Mouse (Mus musculus) kidney, embryonic 14.5 days (tissue): ENCODE results near the gene Gpc6. TPM values are rescaled to one million over a fixed set of nuclear protein-coding genes. Genes with fewer than 3 reads are reported as not detected.

ENCODE experiments used
- ATAC-seq: fragments of 200-750 bp; cut with Nextera tagmentation; 2 replicates; pipeline ENCODE4 v1.8.0; 2017; ENCODE audit warnings: moderate number of reproducible peaks, mild to moderate bottlenecking, moderate TSS enrichment, moderate library complexity; ENCODE audit not compliant: low FRiP score, low TSS enrichment
- H3K27ac ChIP-seq: fragments of 300-500 bp; sonication (generic); 2 replicates; pipeline ENCODE4 v1.5.1; 2014; ENCODE audit warnings: low read depth, mild to moderate bottlenecking, low read length, moderate library complexity, mixed read lengths
- H3K27me3 ChIP-seq: fragments of 300-500 bp; sonication (generic); 2 replicates; pipeline ENCODE4 v1.6.1; 2014; ENCODE audit warnings: mild to moderate bottlenecking, low read length; ENCODE audit not compliant: control insufficient read depth, insufficient read depth
- H3K36me3 ChIP-seq: fragments of 300-500 bp; sonication (generic); 2 replicates; pipeline ENCODE4 v1.6.1; 2014; ENCODE audit warnings: low read length, mixed read lengths; ENCODE audit not compliant: control insufficient read depth, insufficient read depth
- H3K4me1 ChIP-seq: fragments of 300-500 bp; sonication (generic); 2 replicates; pipeline ENCODE4 v1.6.1; 2014; ENCODE audit warnings: low read length, mixed read lengths; ENCODE audit not compliant: control insufficient read depth, insufficient read depth
- H3K4me2 ChIP-seq: fragments of 300-500 bp; sonication (generic); replicated peaks from 2 replicates; pipeline ENCODE4 v1.6.1; 2014; ENCODE audit warnings: low read depth, mild to moderate bottlenecking, low read length
- H3K4me3 ChIP-seq: fragments of 300-500 bp; sonication (generic); 2 replicates; pipeline ENCODE4 v1.5.1; 2014; ENCODE audit warnings: mild to moderate bottlenecking, low read length
- H3K9ac ChIP-seq: fragments of 300-500 bp; sonication (generic); 2 replicates; pipeline ENCODE4 v1.6.1; 2014; ENCODE audit warnings: low read depth, mild to moderate bottlenecking, low read length, moderate library complexity
- H3K9me3 ChIP-seq: fragments of 300-500 bp; sonication (generic); 2 replicates; pipeline ENCODE4 v1.6.1; 2016; ENCODE audit warnings: low read length; ENCODE audit not compliant: control insufficient read depth
- WGBS: fragments of 180-500 bp; shearing (Covaris S2); extraction: QIAGEN DNeasy Blood & Tissue Kit; methylation state at CpG from one replicate; pipeline ENCODE4 v1.1.7; 2014; 5-methylcytosine and 5-hydroxymethylcytosine counted together
- polyA plus RNA-seq: library from polyadenylated mRNA; unstranded; fragments of >200 nt; fragmentation: Nextera tagmentation; extraction: Ambion mirVana; gene quantifications from 2 replicates; pipeline ENCODE4 v1.2.1, GENCODE M21; 2014

Gpc6 gene
- polyA plus RNA-seq, 1 experiment from 2014 or later = 71.8 TPM

DNA sequence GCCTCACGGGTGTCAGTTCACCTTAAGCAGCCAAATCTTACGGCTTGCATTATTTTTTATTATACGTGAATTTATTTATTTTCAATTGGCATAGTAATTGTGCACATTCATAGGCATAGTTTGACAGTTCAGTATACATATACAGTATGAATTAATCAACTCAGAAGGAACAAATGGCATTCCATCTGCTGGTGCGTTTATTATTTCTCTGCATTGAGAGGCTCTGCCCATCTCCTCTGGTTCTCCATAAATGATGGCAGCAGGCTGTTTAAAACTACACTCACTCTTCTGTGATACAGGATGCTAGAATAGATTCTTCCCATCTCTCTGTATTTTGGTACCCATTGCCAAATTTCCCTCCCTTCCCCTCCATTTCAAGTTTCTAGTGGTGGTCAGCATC lies 16.7 kb downstream of the Gpc6 start:
- no peak overlapping the region for H3K27ac ChIP-seq
- no peaks in the 10 kb centered on the region for H3K36me3 ChIP-seq
- H3K9ac ChIP-seq = no peak overlapping the region
- ATAC-seq = no peak
- H3K4me1 ChIP-seq = 0 out of 2 replicates have a peak, but pooled peaks cover 3% of the 10 kb centered on the region
- H3K4me3 ChIP-seq = no peak overlapping the region
- peaks cover 7% of the 10 kb centered on the region; the same call in 1 of the 2 replicates for H3K9me3 ChIP-seq
- H3K27me3 ChIP-seq = no peaks in the 10 kb centered on the region
- H3K4me2 ChIP-seq = no peak overlapping the region
- WGBS = 95% methylated on average over 4 of the region's 4 CpGs

DNA sequence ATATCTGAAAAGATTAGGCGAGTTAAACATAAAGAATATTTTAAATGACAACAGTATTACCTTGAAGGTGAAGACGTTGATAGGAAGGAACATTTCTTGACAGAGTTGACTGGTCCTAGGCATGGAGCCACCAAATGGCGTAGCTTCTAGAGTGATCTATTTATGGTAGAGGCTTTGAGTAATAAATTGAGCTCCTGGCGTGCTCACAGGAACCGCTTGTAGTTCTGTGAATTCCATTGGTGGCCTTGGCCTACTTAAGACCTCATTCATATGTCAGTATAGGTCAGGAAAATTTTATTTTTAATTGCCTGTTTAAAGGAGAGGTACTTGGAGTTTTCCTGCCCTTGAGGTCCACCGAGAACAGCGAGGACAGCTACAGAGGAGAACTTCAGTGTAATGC lies 18.6 kb downstream of the Gpc6 start:
- Histone ChIP-seq H3K9me3 (peaks cover 7% of the 10 kb centered on the region; the same call in 1 of the 2 replicates), H3K27ac (no peak overlapping the region), H3K9ac (no peak overlapping the region), H3K4me2 (no peak overlapping the region), H3K4me3 (no peak overlapping the region), H3K36me3 (no peaks in the 10 kb centered on the region; the same call in 1 of the 2 replicates), H3K4me1 (0 out of 2 replicates have a peak, but pooled peaks cover 3% of the 10 kb centered on the region), H3K27me3 (no peaks in the 10 kb centered on the region)
- 79% methylated on average over 7 of the region's 7 CpGs for WGBS
- ATAC-seq = no peak

DNA sequence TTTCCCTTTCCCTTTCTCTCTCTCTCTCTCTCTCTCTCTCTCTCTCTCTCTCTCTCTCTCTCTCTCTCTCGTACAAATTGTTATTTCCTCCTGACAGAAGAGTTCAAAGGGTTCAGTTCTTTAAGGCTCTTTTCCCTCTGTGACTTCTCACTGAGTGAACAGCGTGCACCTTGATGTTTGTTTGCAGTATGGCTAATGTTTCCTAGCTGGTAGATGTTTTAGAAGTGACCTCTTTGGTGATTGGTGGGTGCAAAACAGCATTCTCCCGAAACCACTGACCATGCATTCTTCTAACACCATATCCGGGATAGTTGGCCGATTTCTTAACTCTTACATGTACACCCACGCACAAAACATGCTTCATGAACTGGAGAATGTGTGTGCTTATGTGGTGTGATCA lies 20.9 kb downstream of the Gpc6 start:
- Histone ChIP-seq H3K9ac (no peak overlapping the region), H3K4me2 (no peak overlapping the region), H3K9me3 (peaks cover 7% of the 10 kb centered on the region; the same call in 1 of the 2 replicates), H3K4me1 (0 out of 2 replicates have a peak, but pooled peaks cover 3% of the 10 kb centered on the region), H3K27me3 (no peaks in the 10 kb centered on the region), H3K27ac (no peak overlapping the region; the same call in 1 of the 2 replicates), H3K36me3 (no peaks in the 10 kb centered on the region; the same call in 1 of the 2 replicates), H3K4me3 (no peak overlapping the region)
- ATAC-seq = no peak
- 65% methylated on average over 6 of the region's 6 CpGs for WGBS

DNA sequence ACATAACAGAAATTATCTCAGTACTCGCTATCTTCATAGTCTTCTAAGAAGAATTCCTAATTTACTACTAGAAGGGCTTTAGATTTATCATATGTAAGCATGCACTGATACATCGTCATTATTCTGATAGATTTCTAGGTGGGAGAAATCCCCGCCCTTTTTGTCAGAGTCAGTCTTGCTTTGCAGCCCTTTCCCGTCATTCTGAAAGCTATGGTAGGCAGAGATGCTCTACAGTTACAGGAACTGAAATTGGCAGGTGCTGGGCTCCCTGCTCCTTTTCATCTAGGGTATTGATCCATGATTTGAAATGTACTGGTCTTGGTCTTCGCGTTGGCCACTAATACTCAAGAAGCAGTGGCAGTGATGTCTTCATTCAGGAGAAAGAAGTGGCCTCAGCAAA lies 22.3 kb downstream of the Gpc6 start:
- WGBS = 92% methylated on average over 6 of the region's 6 CpGs
- H3K4me1 ChIP-seq = 0 out of 2 replicates have a peak, but pooled peaks cover 3% of the 10 kb centered on the region
- no peak overlapping the region for H3K9ac ChIP-seq
- no peak for ATAC-seq
- H3K27ac ChIP-seq = no peak overlapping the region
- no peak overlapping the region for H3K4me2 ChIP-seq
- H3K4me3 ChIP-seq = no peak overlapping the region
- H3K27me3 ChIP-seq = no peaks in the 10 kb centered on the region
- H3K36me3 ChIP-seq = peaks cover 4% of the 10 kb centered on the region
- peaks cover 11% of the 10 kb centered on the region; the same call in 1 of the 2 replicates for H3K9me3 ChIP-seq

DNA sequence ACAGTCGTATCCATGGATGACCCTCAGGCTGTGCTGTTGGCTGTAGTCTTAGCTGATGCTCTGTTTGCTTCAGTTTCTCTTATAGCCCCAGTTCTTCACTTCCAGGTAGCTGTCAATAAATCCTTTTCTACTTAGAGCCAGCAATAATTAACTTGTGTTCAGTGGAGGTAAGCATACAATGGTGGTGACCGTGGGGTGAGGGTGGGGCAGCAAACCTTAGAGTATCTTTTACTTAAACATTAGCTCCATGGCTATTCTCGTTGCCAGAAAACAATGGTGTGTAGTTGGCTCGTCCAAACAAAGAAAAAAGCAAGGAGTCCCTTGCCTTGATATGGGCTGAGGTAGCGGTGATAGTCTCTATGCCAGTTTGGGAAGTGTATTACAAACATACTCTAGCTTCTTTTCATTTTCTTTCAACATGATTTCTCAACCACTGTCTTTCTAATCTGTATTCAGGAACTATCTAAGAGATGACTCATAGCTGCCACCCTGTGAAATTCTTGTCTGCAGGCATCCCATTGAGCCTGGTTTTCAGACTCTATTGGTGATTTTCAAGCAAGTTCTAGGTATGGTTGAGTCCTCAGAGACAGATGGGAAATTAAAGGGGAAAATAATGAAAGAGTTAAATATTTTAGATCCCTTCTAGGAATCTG lies 22.9 kb downstream of the Gpc6 start:
- Histone ChIP-seq H3K4me3 (no peak overlapping the region), H3K36me3 (peaks cover 4% of the 10 kb centered on the region), H3K4me2 (no peak overlapping the region), H3K9me3 (peaks cover 11% of the 10 kb centered on the region; the same call in 1 of the 2 replicates), H3K27me3 (no peaks in the 10 kb centered on the region), H3K27ac (no peak overlapping the region), H3K9ac (no peak overlapping the region), H3K4me1 (0 out of 2 replicates have a peak, but pooled peaks cover 3% of the 10 kb centered on the region)
- 89% methylated on average over 5 of the region's 5 CpGs for WGBS
- no peak; the same call in 1 of the 2 replicates for ATAC-seq

DNA sequence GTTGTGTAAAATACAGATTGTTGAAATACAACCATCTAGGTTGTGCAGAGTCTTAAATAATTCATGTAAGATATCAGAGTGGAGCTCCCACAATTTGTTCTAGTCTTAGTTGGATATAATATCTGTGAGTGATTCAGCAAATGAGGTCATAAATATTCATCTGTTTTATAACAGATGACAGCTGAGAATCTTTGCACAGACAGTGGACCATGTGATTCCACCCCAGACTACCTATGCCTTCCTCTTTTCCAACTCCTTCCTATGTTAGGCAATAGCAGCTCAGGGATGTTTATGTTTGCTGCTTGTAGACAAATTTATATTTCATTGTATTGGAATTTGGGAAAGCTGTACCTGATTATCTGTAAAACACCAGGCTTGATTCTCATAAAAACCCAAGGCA lies 32.0 kb downstream of the Gpc6 start:
- no peaks in the 10 kb centered on the region for H3K27me3 ChIP-seq
- no peak overlapping the region for H3K9ac ChIP-seq
- H3K9me3 ChIP-seq = peaks cover 3% of the 10 kb centered on the region; the same call in 1 of the 2 replicates
- H3K27ac ChIP-seq = no peak overlapping the region
- H3K4me2 ChIP-seq = no peak overlapping the region
- ATAC-seq = no peak
- peaks cover 3% of the 10 kb centered on the region for H3K36me3 ChIP-seq
- H3K4me3 ChIP-seq = no peak overlapping the region
- H3K4me1 ChIP-seq = no peaks in the 10 kb centered on the region

DNA sequence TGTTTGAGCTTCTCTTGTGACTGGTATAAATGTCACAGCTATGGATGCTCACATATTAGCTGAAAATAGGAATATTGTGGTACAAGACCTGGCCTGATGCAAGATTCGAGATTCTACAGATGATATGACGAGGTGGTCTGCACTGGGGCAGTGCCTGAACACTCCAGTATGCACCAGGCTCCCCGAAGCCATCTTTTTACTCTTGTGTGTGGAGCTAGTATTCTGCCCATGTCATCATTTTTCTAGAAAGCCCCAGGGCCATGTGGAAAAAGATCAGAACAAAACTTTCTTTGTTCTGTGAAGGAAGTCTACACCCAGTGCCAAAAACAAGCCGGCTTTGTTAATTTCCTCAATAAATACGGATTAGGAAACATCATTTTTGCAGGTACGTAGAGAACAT lies 39.7 kb downstream of the Gpc6 start:
- WGBS = 76% methylated on average over 6 of the region's 6 CpGs
- Histone ChIP-seq H3K36me3 (no peaks in the 10 kb centered on the region), H3K9me3 (no peaks in the 10 kb centered on the region), H3K4me3 (no peak overlapping the region), H3K9ac (no peak overlapping the region), H3K27me3 (no peaks in the 10 kb centered on the region), H3K27ac (no peak overlapping the region), H3K4me2 (no peak overlapping the region), H3K4me1 (no peaks in the 10 kb centered on the region)
- ATAC-seq = no peak

DNA sequence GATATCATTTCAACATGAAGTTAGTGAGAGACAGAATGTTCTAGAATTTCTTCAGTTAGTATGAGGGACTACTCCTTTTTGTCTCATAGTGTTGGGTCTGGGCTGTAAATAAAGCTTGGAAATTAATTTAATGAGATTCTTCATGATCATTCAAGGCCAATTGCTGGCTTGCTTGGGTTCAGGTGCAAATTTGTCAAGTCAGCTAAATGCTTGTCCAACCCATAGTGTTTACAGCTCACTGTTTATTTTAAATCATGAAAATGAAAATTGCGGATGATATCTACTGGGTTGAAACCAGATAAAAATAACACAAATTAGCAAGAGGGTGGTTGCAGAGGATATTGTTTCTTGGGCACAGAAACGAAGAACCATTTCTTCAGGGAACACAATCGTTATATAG lies 49.6 kb downstream of the Gpc6 start:
- ATAC-seq = no peak
- H3K9ac ChIP-seq = no peak overlapping the region
- no peaks in the 10 kb centered on the region for H3K9me3 ChIP-seq
- WGBS = 94% methylated on average over 3 of the region's 3 CpGs
- no peaks in the 10 kb centered on the region for H3K4me1 ChIP-seq
- no peaks in the 10 kb centered on the region for H3K36me3 ChIP-seq
- H3K4me3 ChIP-seq = no peak overlapping the region
- no peak overlapping the region for H3K4me2 ChIP-seq
- no peak overlapping the region for H3K27ac ChIP-seq
- no peaks in the 10 kb centered on the region for H3K27me3 ChIP-seq

DNA sequence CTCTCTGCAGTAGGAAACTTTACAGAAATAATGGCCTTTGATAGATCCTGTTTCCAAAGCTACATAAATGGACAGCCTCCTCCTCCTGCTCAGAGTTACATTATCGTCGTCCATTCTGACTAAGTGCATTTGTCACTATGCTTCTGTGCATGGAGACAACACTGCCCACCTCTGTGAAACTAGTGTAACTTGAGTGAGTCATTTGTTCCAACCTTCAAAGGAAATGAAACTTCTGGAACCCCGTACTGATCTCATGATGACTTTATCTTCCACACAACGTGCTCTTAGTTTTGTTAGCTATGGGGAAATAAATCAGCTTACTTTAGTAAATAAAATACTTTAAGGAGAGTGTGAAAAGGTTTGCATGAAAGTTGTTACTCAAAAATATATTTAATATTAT lies 50.1 kb downstream of the Gpc6 start:
- 52% methylated on average over 4 of the region's 4 CpGs for WGBS
- H3K9ac ChIP-seq = no peak overlapping the region
- no peaks in the 10 kb centered on the region for H3K27me3 ChIP-seq
- H3K4me3 ChIP-seq = no peak overlapping the region
- no peaks in the 10 kb centered on the region for H3K9me3 ChIP-seq
- no peaks in the 10 kb centered on the region for H3K4me1 ChIP-seq
- ATAC-seq = no peak
- no peak overlapping the region for H3K27ac ChIP-seq
- no peak overlapping the region for H3K4me2 ChIP-seq
- H3K36me3 ChIP-seq = no peaks in the 10 kb centered on the region
